In the genomic region with DNA sequence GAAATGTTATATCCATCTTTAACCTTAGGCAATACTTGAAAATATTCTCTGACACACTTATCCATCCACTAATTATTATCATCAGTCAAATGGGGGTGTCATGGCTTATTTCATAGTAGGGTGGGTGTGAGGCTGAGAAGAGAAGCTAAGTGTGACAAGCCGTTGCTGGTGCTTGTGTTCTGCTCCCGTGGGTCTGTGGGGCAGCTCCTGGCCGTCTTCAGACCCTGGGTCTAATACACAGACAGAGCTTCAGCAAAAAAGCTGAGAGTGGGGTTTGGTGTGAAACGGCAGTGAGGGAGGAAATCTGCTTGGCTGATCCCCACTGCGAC, we compare ENCODE assay signal across 7 mouse cellular contexts. TPM values are rescaled to one million over a fixed set of nuclear protein-coding genes. Genes with fewer than 3 reads are reported as not detected.
DNase-seq lines count a peak whose midpoint lies in the region; ATAC-seq lines count a peak whose summit lies in the region.

No protein-coding gene starts in this region.

- no peak overlapping the region for H3K27ac ChIP-seq in lung, embryonic 15.5 days
- peak overlapping the region; percentile 85 for H3K27ac ChIP-seq in forebrain, embryonic 15.5 days (replicated peaks)
- no peak overlapping the region for H3K27ac ChIP-seq in limb, embryonic 12.5 days

- H3K36me3 ChIP-seq in lung, embryonic 15.5 days = no peaks in the 10 kb centered on the region
- no peaks in the 10 kb centered on the region for H3K36me3 ChIP-seq in forebrain, embryonic 15.5 days
- no peaks in the 10 kb centered on the region for H3K36me3 ChIP-seq in limb, embryonic 12.5 days
- no peaks in the 10 kb centered on the region; the same call in 1 of the 2 replicates for H3K36me3 ChIP-seq in splenic B cell, adult 2 months (ENCODE audit: control insufficient read depth, insufficient read depth, low read length, poor library complexity, severe bottlenecking)

- no peaks in the 10 kb centered on the region for H3K9me3 ChIP-seq in lung, embryonic 15.5 days
- H3K9me3 ChIP-seq in forebrain, embryonic 15.5 days = no peaks in the 10 kb centered on the region
- no peaks in the 10 kb centered on the region for H3K9me3 ChIP-seq in limb, embryonic 12.5 days

- WGBS in lung, embryonic 15.5 days = 29% methylated on average over 5 of the region's 5 CpGs
- WGBS in forebrain, embryonic 15.5 days = 19% methylated on average over 5 of the region's 5 CpGs
- WGBS in limb, embryonic 12.5 days = 38% methylated on average over 5 of the region's 5 CpGs

- no peak for ATAC-seq in lung, embryonic 15.5 days (ENCODE audit: borderline replicate concordance, extremely low read depth, low FRiP score, low TSS enrichment)
- peak; percentile 45 for ATAC-seq in forebrain, embryonic 15.5 days (replicated peaks)
- ATAC-seq in limb, embryonic 12.5 days (ENCODE audit: insufficient number of reproducible peaks, insufficient read depth, low FRiP score, low TSS enrichment, low read depth) = no peak

- no peak overlapping the region for H3K9ac ChIP-seq in lung, embryonic 15.5 days
- H3K9ac ChIP-seq in forebrain, embryonic 15.5 days (replicated peaks) = peak overlapping the region; percentile 50
- no peak overlapping the region for H3K9ac ChIP-seq in limb, embryonic 12.5 days (replicated peaks)

- peak overlapping the region; percentile 69 for H3K4me2 ChIP-seq in lung, embryonic 15.5 days
- peak overlapping the region; percentile 55 for H3K4me2 ChIP-seq in forebrain, embryonic 15.5 days (replicated peaks)
- peak overlapping the region; percentile 60 for H3K4me2 ChIP-seq in limb, embryonic 12.5 days

- H3K4me1 ChIP-seq in lung, embryonic 15.5 days = peaks cover 13% of the 10 kb centered on the region
- H3K4me1 ChIP-seq in forebrain, embryonic 15.5 days = peaks cover 19% of the 10 kb centered on the region
- peaks cover 24% of the 10 kb centered on the region for H3K4me1 ChIP-seq in limb, embryonic 12.5 days (replicated peaks)

- peak overlapping the region; percentile 33; the same call in 1 of the 2 replicates for H3K4me3 ChIP-seq in lung, embryonic 15.5 days
- H3K4me3 ChIP-seq in forebrain, embryonic 15.5 days = peak overlapping the region; percentile 43
- H3K4me3 ChIP-seq in limb, embryonic 12.5 days (replicated peaks) = peak overlapping the region; percentile 37; the same call in 1 of the 2 replicates

- DNase-seq in lung, adult 18-20 months = no peak
- DNase-seq in splenic B cell, adult 2 months (ENCODE audit: low read depth, low spot score) = peak; percentile 17
- no peak for DNase-seq in gastrocnemius, postnatal 4 days (ENCODE audit: low spot score in 2 of 2)
- no peak for DNase-seq in right cerebral cortex, postnatal 10 days (ENCODE audit: low spot score in 2 of 2)

- no peaks in the 10 kb centered on the region for H3K27me3 ChIP-seq in lung, embryonic 15.5 days
- H3K27me3 ChIP-seq in forebrain, embryonic 15.5 days = no peaks in the 10 kb centered on the region
- H3K27me3 ChIP-seq in limb, embryonic 12.5 days = no peaks in the 10 kb centered on the region
- no peaks in the 10 kb centered on the region for H3K27me3 ChIP-seq in splenic B cell, adult 2 months (ENCODE audit: control insufficient read depth, insufficient read depth, low read length, poor library complexity, severe bottlenecking)

RNA-seq across cellular contexts. Expression of gene Zfp706, which starts 28.4 kb away (rescaled TPM):
- 418 and 443 TPM in 2 replicates for polyA plus RNA-seq in lung, embryonic 15.5 days (2015; fragmentation: Nextera tagmentation; extraction: Ambion mirVana)
- polyA plus RNA-seq in forebrain, embryonic 15.5 days (2015; fragmentation: Nextera tagmentation; extraction: Ambion mirVana) = 473 and 523 TPM in 2 replicates
- 444 and 475 TPM in 2 replicates for polyA plus RNA-seq in limb, embryonic 12.5 days (2016; fragmentation: Nextera tagmentation; extraction: Ambion mirVana)
- total RNA-seq in gastrocnemius, postnatal 4 days (2021) = 100 to 1,000 TPM; 206 to 237 TPM
